Mouse (Mus musculus): ENCODE results near the gene Col6a3. TPM values are rescaled to one million over a fixed set of nuclear protein-coding genes. Genes with fewer than 3 reads are reported as not detected.

Gene Col6a3
- polyA plus RNA-seq, 1 experiment from 2014 or later = 6.9 TPM

DNA sequence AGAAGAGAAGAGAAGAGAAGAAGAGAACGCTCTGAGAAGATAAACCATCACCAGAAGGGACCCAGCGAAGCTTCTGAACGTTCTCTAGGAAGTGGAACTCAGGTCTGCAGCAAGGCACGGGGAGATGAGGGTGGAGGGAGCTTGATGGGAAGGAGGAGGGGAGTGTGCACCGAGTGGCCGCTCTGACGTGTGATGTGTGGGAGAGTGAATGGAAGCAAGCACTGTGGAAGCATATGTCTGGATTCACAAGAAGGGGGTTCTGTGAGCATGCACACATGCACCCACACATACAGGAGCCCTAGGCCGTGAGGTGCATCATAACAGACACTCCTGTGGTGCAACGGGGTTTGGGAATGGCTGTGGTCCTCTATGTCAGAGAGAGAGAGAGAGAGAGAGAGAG lies 34.8 kb downstream of the Col6a3 start:
- no peak for ATAC-seq (ENCODE audit: low FRiP score, low TSS enrichment)
- WGBS = 74% methylated on average over 9 of the region's 9 CpGs
- no peak overlapping the region for H3K4me2 ChIP-seq (ENCODE audit: low read length)

DNA sequence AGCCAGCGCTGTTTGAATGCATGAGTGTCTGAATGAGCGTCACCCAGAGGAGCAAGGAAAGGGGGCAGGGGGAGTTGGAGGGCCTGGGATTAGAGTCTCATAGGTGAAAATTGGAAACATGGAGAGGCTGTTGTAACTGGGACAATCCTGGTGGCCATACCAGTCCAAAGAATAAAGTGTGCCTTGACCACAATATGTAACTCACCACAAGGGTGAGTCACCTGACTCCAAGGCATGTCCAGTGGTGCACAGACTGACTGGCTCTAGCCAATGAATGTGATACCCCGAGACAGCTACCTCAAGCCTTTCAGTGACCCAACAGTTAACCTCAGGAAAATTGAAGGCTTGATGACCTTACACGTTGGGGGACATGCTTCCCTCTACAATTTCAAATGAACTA lies 40.7 kb downstream of the Col6a3 start:
- no peak for ATAC-seq (ENCODE audit: low FRiP score, low TSS enrichment)
- H3K27me3 ChIP-seq (ENCODE audit: control insufficient read depth, insufficient read depth, low read length) = no peaks in the 10 kb centered on the region
- WGBS = 88% methylated on average over 4 of the region's 4 CpGs

More for the DNA sequence above, 34.8 kb downstream of the Col6a3 start:
- no peaks in the 10 kb centered on the region for H3K36me3 ChIP-seq (ENCODE audit: control insufficient read depth, insufficient read depth, low read length)
- H3K4me3 ChIP-seq (replicated peaks; ENCODE audit: low read depth, low read length) = no peak overlapping the region
- no peaks in the 10 kb centered on the region for H3K4me1 ChIP-seq (ENCODE audit: control insufficient read depth, insufficient read depth, low read length)
- no peaks in the 10 kb centered on the region for H3K9me3 ChIP-seq (ENCODE audit: control insufficient read depth, low read length)
- no peak for DNase-seq
- no peaks in the 10 kb centered on the region for H3K27me3 ChIP-seq (ENCODE audit: control insufficient read depth, insufficient read depth, low read length)
- H3K27ac ChIP-seq (replicated peaks; ENCODE audit: low read depth, low read length) = no peak overlapping the region
- H3K9ac ChIP-seq (replicated peaks; ENCODE audit: low read length) = no peak overlapping the region

DNA sequence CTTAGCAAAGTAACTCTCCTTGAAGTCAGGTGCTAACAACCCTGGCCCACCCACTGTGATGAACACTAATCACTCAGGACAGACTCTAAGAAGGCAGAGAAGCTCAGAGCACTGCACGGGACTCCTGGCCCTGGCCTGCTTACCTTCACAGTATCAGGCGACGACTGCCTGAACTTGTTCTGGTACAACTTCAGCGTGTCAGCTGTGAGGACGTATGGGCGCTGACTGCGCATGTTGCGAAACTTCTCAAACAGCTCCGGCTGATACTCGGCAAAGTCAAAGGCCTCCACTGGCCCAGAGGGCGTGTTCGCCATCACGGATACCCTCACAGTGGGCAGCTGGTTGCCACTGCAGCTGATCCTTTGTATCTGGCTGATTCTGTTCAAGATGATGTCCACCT lies 42.7 kb downstream of the Col6a3 start:
- H3K4me3 ChIP-seq (replicated peaks; ENCODE audit: low read depth, low read length) = no peak overlapping the region
- DNase-seq (no peak), ATAC-seq (ENCODE audit: low FRiP score, low TSS enrichment) (no peak)
- no peaks in the 10 kb centered on the region for H3K27me3 ChIP-seq (ENCODE audit: control insufficient read depth, insufficient read depth, low read length)
- no peaks in the 10 kb centered on the region for H3K36me3 ChIP-seq (ENCODE audit: control insufficient read depth, insufficient read depth, low read length)
- no peak overlapping the region for H3K9ac ChIP-seq (replicated peaks; ENCODE audit: low read length)
- H3K4me1 ChIP-seq (ENCODE audit: control insufficient read depth, insufficient read depth, low read length) = no peaks in the 10 kb centered on the region
- WGBS = 85% methylated on average over 13 of the region's 13 CpGs
- no peaks in the 10 kb centered on the region for H3K9me3 ChIP-seq (ENCODE audit: control insufficient read depth, low read length)
- no peak overlapping the region for H3K4me2 ChIP-seq (ENCODE audit: low read length)
- H3K27ac ChIP-seq (replicated peaks; ENCODE audit: low read depth, low read length) = no peak overlapping the region

More for the DNA sequence above, 40.7 kb downstream of the Col6a3 start:
- Histone ChIP-seq H3K36me3 (ENCODE audit: control insufficient read depth, insufficient read depth, low read length) (no peaks in the 10 kb centered on the region), H3K27ac (replicated peaks; ENCODE audit: low read depth, low read length) (no peak overlapping the region), H3K9me3 (ENCODE audit: control insufficient read depth, low read length) (no peaks in the 10 kb centered on the region), H3K4me3 (replicated peaks; ENCODE audit: low read depth, low read length) (no peak overlapping the region), H3K9ac (replicated peaks; ENCODE audit: low read length) (no peak overlapping the region), H3K4me2 (ENCODE audit: low read length) (no peak overlapping the region), H3K4me1 (ENCODE audit: control insufficient read depth, insufficient read depth, low read length) (no peaks in the 10 kb centered on the region)
- no peak for DNase-seq

DNA sequence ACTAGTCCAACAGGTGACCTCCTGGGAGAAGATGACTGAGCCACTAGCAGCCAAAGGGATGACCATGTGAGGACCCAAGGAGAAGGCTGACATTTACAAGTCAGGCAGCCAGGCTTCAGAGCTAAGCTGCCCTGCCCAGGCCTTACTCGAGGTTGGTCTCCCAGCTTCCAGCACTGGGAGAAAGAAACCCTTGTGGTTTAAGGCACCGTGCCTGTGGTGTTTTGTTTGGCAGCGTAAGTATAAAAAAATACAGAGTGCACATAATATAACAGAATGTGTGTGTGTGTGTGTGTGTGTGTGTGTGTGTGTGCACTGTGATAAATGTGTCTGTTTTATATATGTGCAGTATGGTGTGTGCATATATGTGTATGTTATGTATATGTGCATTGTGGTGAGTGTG lies 43.3 kb downstream of the Col6a3 start:
- no peak overlapping the region for H3K4me3 ChIP-seq (replicated peaks; ENCODE audit: low read depth, low read length)
- WGBS = 83% methylated on average over 3 of the region's 3 CpGs
- H3K27me3 ChIP-seq (ENCODE audit: control insufficient read depth, insufficient read depth, low read length) = no peaks in the 10 kb centered on the region
- H3K4me2 ChIP-seq (ENCODE audit: low read length) = no peak overlapping the region
- H3K9ac ChIP-seq (replicated peaks; ENCODE audit: low read length) = no peak overlapping the region
- H3K4me1 ChIP-seq (ENCODE audit: control insufficient read depth, insufficient read depth, low read length) = no peaks in the 10 kb centered on the region
- no peaks in the 10 kb centered on the region for H3K9me3 ChIP-seq (ENCODE audit: control insufficient read depth, low read length)
- no peak for DNase-seq
- ATAC-seq (ENCODE audit: low FRiP score, low TSS enrichment) = no peak
- H3K27ac ChIP-seq (replicated peaks; ENCODE audit: low read depth, low read length) = no peak overlapping the region
- H3K36me3 ChIP-seq (ENCODE audit: control insufficient read depth, insufficient read depth, low read length) = no peaks in the 10 kb centered on the region

DNA sequence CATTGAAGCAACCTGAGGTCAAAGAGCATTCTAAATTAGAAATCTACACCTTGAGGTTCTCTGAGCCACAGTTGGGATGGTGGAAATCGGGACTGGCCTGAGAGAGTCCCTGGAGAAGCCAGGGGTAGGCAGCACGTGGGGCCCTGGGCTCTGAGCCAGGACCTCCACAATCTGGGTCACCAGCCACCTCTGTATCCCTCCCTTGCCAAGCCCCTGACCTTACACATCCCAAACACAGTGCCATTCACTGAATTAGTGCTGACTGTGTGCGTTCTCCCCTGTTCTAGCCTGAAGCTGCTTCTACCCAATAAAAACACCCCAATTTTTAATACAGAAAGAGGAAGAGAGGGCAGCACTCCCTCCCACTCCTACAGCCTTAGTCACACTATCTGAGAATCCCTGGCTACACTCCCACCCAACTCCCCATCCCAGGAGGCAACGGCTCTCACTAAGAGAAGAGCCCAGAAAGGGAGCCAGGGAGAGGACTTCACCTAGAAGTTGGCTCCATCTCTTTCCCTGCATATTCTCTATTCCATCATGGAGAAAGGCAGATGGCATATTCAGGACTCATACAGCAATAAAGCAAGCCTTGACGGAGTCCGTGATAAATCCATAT lies 46.4 kb downstream of the Col6a3 start:
- Histone ChIP-seq H3K27me3 (ENCODE audit: control insufficient read depth, insufficient read depth, low read length) (no peaks in the 10 kb centered on the region), H3K4me3 (replicated peaks; ENCODE audit: low read depth, low read length) (no peak overlapping the region), H3K27ac (replicated peaks; ENCODE audit: low read depth, low read length) (no peak overlapping the region), H3K4me1 (ENCODE audit: control insufficient read depth, insufficient read depth, low read length) (no peaks in the 10 kb centered on the region), H3K4me2 (ENCODE audit: low read length) (no peak overlapping the region), H3K36me3 (ENCODE audit: control insufficient read depth, insufficient read depth, low read length) (no peaks in the 10 kb centered on the region), H3K9me3 (ENCODE audit: control insufficient read depth, low read length) (no peaks in the 10 kb centered on the region), H3K9ac (replicated peaks; ENCODE audit: low read length) (no peak overlapping the region)
- no peak for DNase-seq
- ATAC-seq (ENCODE audit: low FRiP score, low TSS enrichment) = no peak
- WGBS = 83% methylated on average over 6 of the region's 6 CpGs

DNA sequence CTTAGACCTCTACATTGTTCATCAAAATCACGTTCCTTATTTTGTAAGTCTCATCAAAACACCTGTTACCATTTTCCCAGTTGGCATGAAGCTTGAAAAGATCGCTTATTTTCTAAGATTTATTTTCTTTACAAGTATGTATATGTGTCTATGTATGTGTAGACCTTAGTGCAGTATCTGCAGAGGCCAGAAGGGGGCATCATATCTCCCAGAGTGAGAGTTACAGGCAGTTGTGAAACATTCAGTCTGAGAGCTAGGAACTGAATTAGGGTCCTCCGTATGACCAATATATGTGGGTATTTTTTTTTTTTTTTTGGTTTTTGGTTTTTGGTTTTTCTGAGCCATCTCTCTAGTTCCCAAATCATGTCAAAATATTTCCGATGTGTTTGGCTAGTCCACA lies 50.4 kb downstream of the Col6a3 start:
- ATAC-seq (ENCODE audit: low FRiP score, low TSS enrichment) (no peak), DNase-seq (no peak)
- 94% methylated on average over 4 of the region's 4 CpGs for WGBS
- no peaks in the 10 kb centered on the region for H3K9me3 ChIP-seq (ENCODE audit: control insufficient read depth, low read length)
- H3K4me2 ChIP-seq (ENCODE audit: low read length) = no peak overlapping the region
- H3K27ac ChIP-seq (replicated peaks; ENCODE audit: low read depth, low read length) = no peak overlapping the region
- H3K36me3 ChIP-seq (ENCODE audit: control insufficient read depth, insufficient read depth, low read length) = no peaks in the 10 kb centered on the region
- H3K4me3 ChIP-seq (replicated peaks; ENCODE audit: low read depth, low read length) = no peak overlapping the region
- H3K27me3 ChIP-seq (ENCODE audit: control insufficient read depth, insufficient read depth, low read length) = no peaks in the 10 kb centered on the region
- H3K4me1 ChIP-seq (ENCODE audit: control insufficient read depth, insufficient read depth, low read length) = no peaks in the 10 kb centered on the region
- no peak overlapping the region for H3K9ac ChIP-seq (replicated peaks; ENCODE audit: low read length)

DNA sequence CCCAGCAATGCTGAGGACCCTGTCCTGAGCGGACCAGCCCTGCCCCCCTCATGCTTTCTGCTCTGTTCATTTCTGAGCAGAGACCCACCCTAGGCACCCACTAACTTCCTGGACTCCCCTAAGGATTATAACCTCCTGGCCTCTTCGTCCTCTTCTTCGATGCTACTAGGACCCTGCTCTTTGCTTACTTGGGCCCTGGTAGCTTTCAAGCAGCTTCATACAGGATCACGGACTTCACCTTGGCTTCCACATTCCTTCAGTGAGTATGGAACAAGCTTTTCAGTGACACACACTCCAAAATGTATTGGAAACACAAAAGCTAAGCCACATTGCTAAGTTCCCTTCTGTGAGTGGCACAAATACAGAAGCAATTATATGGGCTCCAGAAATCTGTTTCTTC lies 52.8 kb downstream of the Col6a3 start:
- 96% methylated on average over 4 of the region's 4 CpGs for WGBS
- Histone ChIP-seq H3K4me1 (ENCODE audit: control insufficient read depth, insufficient read depth, low read length) (no peaks in the 10 kb centered on the region), H3K9me3 (ENCODE audit: control insufficient read depth, low read length) (no peaks in the 10 kb centered on the region), H3K27ac (replicated peaks; ENCODE audit: low read depth, low read length) (no peak overlapping the region), H3K36me3 (ENCODE audit: control insufficient read depth, insufficient read depth, low read length) (no peaks in the 10 kb centered on the region), H3K4me2 (ENCODE audit: low read length) (no peak overlapping the region), H3K27me3 (ENCODE audit: control insufficient read depth, insufficient read depth, low read length) (no peaks in the 10 kb centered on the region), H3K9ac (replicated peaks; ENCODE audit: low read length) (no peak overlapping the region), H3K4me3 (replicated peaks; ENCODE audit: low read depth, low read length) (no peak overlapping the region)
- no peak for ATAC-seq (ENCODE audit: low FRiP score, low TSS enrichment)
- DNase-seq = no peak

DNA sequence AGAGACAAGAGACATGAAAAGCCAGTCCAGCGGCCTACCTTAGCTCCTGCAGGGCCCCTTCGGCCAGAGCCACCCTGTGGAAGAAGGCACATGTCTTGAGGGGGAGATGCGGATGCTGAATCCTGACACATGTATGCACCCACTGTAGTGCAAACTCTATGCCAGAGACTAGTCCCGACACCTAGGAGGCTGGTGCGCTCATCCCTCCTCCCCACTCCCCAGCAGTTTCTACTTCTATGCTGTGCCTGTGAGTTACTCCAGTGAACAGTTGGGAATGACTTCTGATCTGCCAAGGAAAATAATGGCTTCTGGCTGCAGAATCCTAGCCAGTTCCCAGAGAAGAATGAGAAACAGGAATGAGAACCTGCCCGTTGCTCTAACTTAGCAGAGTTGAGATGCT lies 54.3 kb downstream of the Col6a3 start:
- H3K36me3 ChIP-seq (ENCODE audit: control insufficient read depth, insufficient read depth, low read length) = no peaks in the 10 kb centered on the region
- H3K9me3 ChIP-seq (ENCODE audit: control insufficient read depth, low read length) = no peaks in the 10 kb centered on the region
- H3K4me3 ChIP-seq (replicated peaks; ENCODE audit: low read depth, low read length) = no peak overlapping the region
- DNase-seq (no peak), ATAC-seq (ENCODE audit: low FRiP score, low TSS enrichment) (no peak)
- no peak overlapping the region for H3K4me2 ChIP-seq (ENCODE audit: low read length)
- H3K27me3 ChIP-seq (ENCODE audit: control insufficient read depth, insufficient read depth, low read length) = no peaks in the 10 kb centered on the region
- WGBS = 91% methylated on average over 6 of the region's 6 CpGs
- H3K9ac ChIP-seq (replicated peaks; ENCODE audit: low read length) = no peak overlapping the region
- no peaks in the 10 kb centered on the region for H3K4me1 ChIP-seq (ENCODE audit: control insufficient read depth, insufficient read depth, low read length)
- no peak overlapping the region for H3K27ac ChIP-seq (replicated peaks; ENCODE audit: low read depth, low read length)

DNA sequence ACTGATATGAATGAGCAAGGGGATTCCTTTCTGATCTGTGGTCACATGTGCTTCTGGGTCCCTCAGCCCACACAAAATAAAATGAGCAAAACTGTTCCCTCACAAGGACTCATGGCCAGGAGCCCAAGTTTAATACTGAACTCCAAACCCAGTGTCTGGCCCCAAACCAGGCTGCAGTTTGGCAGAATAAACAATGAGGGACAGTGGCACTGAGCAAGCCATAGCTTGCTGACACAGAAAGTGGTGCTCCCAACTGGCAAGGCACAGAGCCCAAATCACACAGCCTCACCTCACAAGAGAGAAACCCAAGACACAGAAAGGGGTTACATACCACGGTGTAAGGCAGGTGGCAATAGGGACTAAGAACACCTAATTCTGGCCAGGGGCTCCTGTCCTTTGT lies 63.3 kb downstream of the Col6a3 start:
- ATAC-seq (ENCODE audit: low FRiP score, low TSS enrichment) (no peak), DNase-seq (no peak)
- WGBS = 96% methylated on average over 1 of the region's 1 CpGs

More for the DNA sequence above, 63.3 kb downstream of the Col6a3 start:
- H3K36me3 ChIP-seq (ENCODE audit: control insufficient read depth, insufficient read depth, low read length) = no peaks in the 10 kb centered on the region
- no peak overlapping the region for H3K4me3 ChIP-seq (replicated peaks; ENCODE audit: low read depth, low read length)
- no peaks in the 10 kb centered on the region for H3K9me3 ChIP-seq (ENCODE audit: control insufficient read depth, low read length)
- no peaks in the 10 kb centered on the region for H3K27me3 ChIP-seq (ENCODE audit: control insufficient read depth, insufficient read depth, low read length)
- H3K27ac ChIP-seq (replicated peaks; ENCODE audit: low read depth, low read length) = no peak overlapping the region
- no peak overlapping the region for H3K4me2 ChIP-seq (ENCODE audit: low read length)
- H3K4me1 ChIP-seq (ENCODE audit: control insufficient read depth, insufficient read depth, low read length) = no peaks in the 10 kb centered on the region
- H3K9ac ChIP-seq (replicated peaks; ENCODE audit: low read length) = no peak overlapping the region
